Mouse (Mus musculus) C2C12 (cell line): Measurements from ENCODE around the gene Jdp2.

ENCODE experiments used
- CEBPB ChIP-seq: IDR thresholded peaks from one replicate; pipeline ENCODE4 v1.6.1; 2011; ENCODE audit warnings: low read depth, mild to moderate bottlenecking, control low read depth, moderate library complexity
- CTCF ChIP-seq: IDR thresholded peaks from one replicate; pipeline ENCODE4 v1.5.1; 2011; ENCODE audit not compliant: control insufficient read depth, insufficient read depth, insufficient read length
- MYOG ChIP-seq: IDR thresholded peaks from one replicate; pipeline ENCODE4 v1.6.1; 2011; ENCODE audit not compliant: control insufficient read depth, insufficient read length; ENCODE audit errors: extremely low read depth
- USF1 ChIP-seq: IDR thresholded peaks from one replicate; pipeline ENCODE4 v1.6.1; 2011; ENCODE audit warnings: low read depth, mild to moderate bottlenecking, control low read depth, moderate library complexity

DNA sequence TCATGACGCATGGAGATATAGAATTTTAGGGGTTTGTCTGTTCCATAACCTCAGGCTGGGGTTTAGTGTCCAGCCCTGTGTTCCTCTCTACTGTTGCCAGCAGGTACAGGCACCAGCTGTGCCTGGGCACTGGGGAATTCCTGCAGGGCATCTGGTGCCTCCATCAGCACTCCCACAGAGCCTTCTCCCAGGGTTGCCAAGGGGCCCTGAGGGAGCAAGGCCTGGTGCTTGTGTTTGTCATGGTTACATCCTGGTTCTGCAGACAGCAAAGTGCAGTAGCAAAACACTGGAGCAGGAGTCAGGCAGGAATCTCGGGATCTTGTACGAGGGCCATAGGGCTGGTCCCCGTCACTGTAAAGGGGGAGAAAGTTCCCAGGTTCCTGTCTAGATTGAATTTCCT lies 22.8 kb downstream of the Jdp2 start:
- TF ChIP-seq USF1 (no peak), CTCF (no peak), CEBPB (no peak), MYOG (no peak)
